In genomic region chr9:42458741-42459515, GRCm38 (mm10) we compare ENCODE assay signal across 12 mouse cellular contexts. TPM values are rescaled to one million over a fixed set of nuclear protein-coding genes. Genes with fewer than 3 reads are reported as not detected.
DNase-seq lines count a peak whose midpoint lies in the region; ATAC-seq and TF ChIP-seq lines count a peak whose summit lies in the region.
"Had no signal": no experiment of that assay in that cellular context is flagged by ENCODE, and none has a peak within 500 bp of the region (broad histone marks: within the 10 kb centered on the region; RNA-seq: fewer than 3 reads in every experiment).

No protein-coding gene starts in this region.

- no peaks in the 10 kb centered on the region for H3K36me3 ChIP-seq in kidney, embryonic 15.5 days
- H3K36me3 ChIP-seq in E14TG2a.4 (ENCODE audit: insufficient read depth, low read length) (peaks cover 28% of the 10 kb centered on the region), ES-Bruce4 (ENCODE audit: control insufficient read depth, insufficient read depth, low read length, poor library complexity, severe bottlenecking) (0 out of 2 replicates have a peak, but pooled peaks cover 2% of the 10 kb centered on the region)
- peaks cover 31% of the 10 kb centered on the region for H3K36me3 ChIP-seq in liver, embryonic 12.5 days
- H3K36me3 ChIP-seq: midbrain, embryonic 15.5 days had no signal

- TF ChIP-seq EP300 in ES-Bruce4 (IDR thresholded peaks at IDR 0.05; ENCODE audit: insufficient read depth, low read depth, low read length): peak; percentile 67; the same call in 1 of the 2 replicates

- peak; percentile 22 for DNase-seq in kidney, adult 18-20 months
- DNase-seq in urinary bladder, adult 2 months (ENCODE audit: low spot score): no peak
- DNase-seq: embryo, embryonic 11 days; heart, adult 2 months; right cerebral cortex, postnatal 4 days had no signal

- H3K4me2 ChIP-seq in kidney, embryonic 15.5 days: no peak overlapping the region
- peak overlapping the region; percentile 86 for H3K4me2 ChIP-seq in liver, embryonic 12.5 days
- H3K4me2 ChIP-seq: midbrain, embryonic 15.5 days; neural tube, embryonic 13.5 days had no signal

- peaks cover 51% of the 10 kb centered on the region for H3K4me1 ChIP-seq in kidney, embryonic 15.5 days
- H3K4me1 ChIP-seq in E14TG2a.4 (replicated peaks; ENCODE audit: low read depth, low read length) (peaks cover 83% of the 10 kb centered on the region), ES-Bruce4 (ENCODE audit: control insufficient read depth, insufficient read depth, low read length) (peaks cover 11% of the 10 kb centered on the region)
- H3K4me1 ChIP-seq in liver, embryonic 12.5 days: peaks cover 75% of the 10 kb centered on the region

- no peak overlapping the region for H3K27ac ChIP-seq in kidney, embryonic 15.5 days
- H3K27ac ChIP-seq in ES-Bruce4 (ENCODE audit: insufficient read depth, low read length): peak overlapping the region; percentile 64; the same call in 1 of the 2 replicates
- H3K27ac ChIP-seq in liver, embryonic 12.5 days: peak overlapping the region; percentile 98; the same call in 1 of the 2 replicates
- H3K27ac ChIP-seq: heart, adult 2 months; midbrain, embryonic 15.5 days; neural tube, embryonic 13.5 days had no signal

- TF ChIP-seq CTCF in E14TG2a.4 (conservative IDR thresholded peaks at IDR 0.05; ENCODE audit: low read length): no peak
- TF ChIP-seq CTCF in ES-Bruce4 (IDR thresholded peaks at IDR 0.05; ENCODE audit: low read depth, low read length): no peak

- ATAC-seq in kidney, embryonic 15.5 days (replicated peaks; ENCODE audit: low FRiP score): no peak
- no peak for ATAC-seq in liver, embryonic 12.5 days
- ATAC-seq in megakaryocyte, adult 5-6 weeks (ENCODE audit: poor library complexity, severe bottlenecking): no peak
- ATAC-seq: midbrain, embryonic 15.5 days had no signal

- no peaks in the 10 kb centered on the region for H3K9me3 ChIP-seq in kidney, embryonic 15.5 days (replicated peaks)
- H3K9me3 ChIP-seq in E14TG2a.4 (ENCODE audit: low read length) (no peaks in the 10 kb centered on the region), ES-Bruce4 (replicated peaks; ENCODE audit: control insufficient read depth, insufficient read depth, low read length, poor library complexity, severe bottlenecking) (no peaks in the 10 kb centered on the region)
- no peaks in the 10 kb centered on the region for H3K9me3 ChIP-seq in liver, embryonic 12.5 days (replicated peaks)
- H3K9me3 ChIP-seq: midbrain, embryonic 15.5 days; neural tube, embryonic 13.5 days had no signal

- no peak overlapping the region for H3K4me3 ChIP-seq in kidney, embryonic 15.5 days (replicated peaks)
- H3K4me3 ChIP-seq in E14TG2a.4 (replicated peaks; ENCODE audit: low read length) (peak overlapping the region; percentile 73), ES-Bruce4 (ENCODE audit: low read depth, low read length) (no peak overlapping the region)
- H3K4me3 ChIP-seq in liver, embryonic 12.5 days: peak overlapping the region; percentile 60
- H3K4me3 ChIP-seq: heart, adult 2 months; midbrain, embryonic 15.5 days; neural tube, embryonic 13.5 days had no signal

- H3K9ac ChIP-seq in kidney, embryonic 15.5 days: no peak overlapping the region
- no peak overlapping the region for H3K9ac ChIP-seq in ES-Bruce4 (ENCODE audit: low read depth, poor library complexity, severe bottlenecking)
- peak overlapping the region; percentile 78 for H3K9ac ChIP-seq in liver, embryonic 12.5 days
- H3K9ac ChIP-seq: midbrain, embryonic 15.5 days; neural tube, embryonic 13.5 days had no signal

- no peaks in the 10 kb centered on the region for H3K27me3 ChIP-seq in kidney, embryonic 15.5 days
- no peaks in the 10 kb centered on the region for H3K27me3 ChIP-seq in E14TG2a.4 (ENCODE audit: insufficient read depth, low read length)
- no peaks in the 10 kb centered on the region for H3K27me3 ChIP-seq in ES-Bruce4 (ENCODE audit: control insufficient read depth, insufficient read depth, low read length, poor library complexity, severe bottlenecking)
- no peaks in the 10 kb centered on the region for H3K27me3 ChIP-seq in liver, embryonic 12.5 days (replicated peaks)
- H3K27me3 ChIP-seq: midbrain, embryonic 15.5 days; neural tube, embryonic 13.5 days had no signal

- 68% methylated on average over 9 of the region's 9 CpGs for WGBS in kidney, embryonic 15.5 days
- 72% methylated on average over 9 of the region's 9 CpGs for WGBS in liver, embryonic 12.5 days (ENCODE audit: insufficient replicate concordance)

- no peak for TF ChIP-seq POLR2A in ES-Bruce4 (IDR thresholded peaks at IDR 0.05; ENCODE audit: insufficient read depth, low read length)

RNA-seq across cellular contexts. Expression of gene Tbcel, which starts 48.7 kb away (rescaled TPM):
- polyA plus RNA-seq in kidney, embryonic 15.5 days (2015; fragmentation: Nextera tagmentation; extraction: Ambion mirVana): 5.1 and 5.2 TPM in 2 replicates
- polyA plus RNA-seq in ES-Bruce4 (2011; ENCODE audit: insufficient read depth, insufficient read length, low read depth, missing spikeins): 26.3 and 27.1 TPM in 2 replicates
- 10.0 and 10.7 TPM in 2 replicates for polyA plus RNA-seq in liver, embryonic 12.5 days (2016; fragmentation: Nextera tagmentation; extraction: Ambion mirVana)
- 19.9 and 22.6 TPM in 2 replicates for polyA plus RNA-seq in urinary bladder, adult 2 months (2012; rRNA removed)
- 10.1 and 10.5 TPM in 2 replicates for total RNA-seq in megakaryocyte, adult 5-6 weeks (2015)
- 13.2 and 15.0 TPM in 2 replicates for total RNA-seq in megakaryocyte, adult 5-6 weeks (2017)

RNA-seq across cellular contexts. Expression of gene Tecta, which starts 59.2 kb away (rescaled TPM):
- 0.13 and 0.22 TPM in 2 replicates for polyA plus RNA-seq in kidney, embryonic 15.5 days (2015; fragmentation: Nextera tagmentation; extraction: Ambion mirVana)
- not detected in 2 replicates for polyA plus RNA-seq in ES-Bruce4 (2011; ENCODE audit: insufficient read depth, insufficient read length, low read depth, missing spikeins)
- polyA plus RNA-seq in liver, embryonic 12.5 days (2016; fragmentation: Nextera tagmentation; extraction: Ambion mirVana): 0.06 and 0.07 TPM in 2 replicates
- 0.03 and 0.09 TPM in 2 replicates for polyA plus RNA-seq in urinary bladder, adult 2 months (2012; rRNA removed)
- not detected in 2 replicates for total RNA-seq in megakaryocyte, adult 5-6 weeks (2015)
- total RNA-seq in megakaryocyte, adult 5-6 weeks (2017): not detected in 2 replicates

Comparison
In these comparisons a context has a peak if more than half of its experiments do, and no peak if none do; other contexts are left out.
1. H3K4me3 ChIP-seq: peak in E14TG2a.4 (single experiment) and liver, embryonic 12.5 days (single experiment); none in kidney, embryonic 15.5 days (single experiment) and ES-Bruce4 (single experiment).